Mouse (Mus musculus): ENCODE data around the gene Aldh4a1.

- TF ChIP-seq CTCF (IDR thresholded peaks at IDR 0.05; ENCODE audit: extremely low read depth, insufficient read depth, low read length) (peak; percentile 93), POLR2A (IDR thresholded peaks at IDR 0.05; ENCODE audit: extremely low read depth, insufficient read depth, low read length) (no peak)
These were observed 21.3 kb downstream of the Aldh4a1 start for GRCm38 (mm10) chr4:139643972-139644371.
